Mouse (Mus musculus) neural tube, embryonic 13.5 days (tissue): Measurements from ENCODE around the gene Elavl1. TPM values are rescaled to one million over a fixed set of nuclear protein-coding genes. Genes with fewer than 3 reads are reported as not detected.

ENCODE experiments used
- ATAC-seq: fragments of 200-750 bp; cut with Nextera tagmentation; 2 replicates; pipeline ENCODE4 v1.8.0; 2017; ENCODE audit warnings: low read depth, mild to moderate bottlenecking, moderate TSS enrichment, moderate library complexity
- H3K27ac ChIP-seq: fragments of 300-500 bp; sonication (generic); replicated peaks from 2 replicates; pipeline ENCODE4 v1.5.1; 2015; ENCODE audit warnings: moderate library complexity, mild to moderate bottlenecking, inconsistent platforms
- H3K27me3 ChIP-seq: fragments of 300-500 bp; sonication (generic); 2 replicates; pipeline ENCODE4 v1.6.1; 2015; ENCODE audit warnings: mild to moderate bottlenecking, inconsistent platforms
- H3K36me3 ChIP-seq: fragments of 300-500 bp; sonication (generic); 2 replicates; pipeline ENCODE4 v1.6.1; 2015; ENCODE audit warnings: mild to moderate bottlenecking, inconsistent platforms
- H3K4me1 ChIP-seq: fragments of 300-500 bp; sonication (generic); replicated peaks from 2 replicates; pipeline ENCODE4 v1.6.1; 2015; ENCODE audit warnings: inconsistent platforms
- H3K4me2 ChIP-seq: fragments of 300-500 bp; sonication (generic); 2 replicates; pipeline ENCODE4 v1.6.1; 2015; ENCODE audit warnings: inconsistent platforms, mild to moderate bottlenecking, moderate library complexity
- H3K4me3 ChIP-seq: fragments of 300-500 bp; sonication (generic); 2 replicates; pipeline ENCODE4 v1.5.1; 2015; ENCODE audit warnings: mild to moderate bottlenecking, inconsistent platforms
- H3K9ac ChIP-seq: fragments of 300-500 bp; sonication (generic); 2 replicates; pipeline ENCODE4 v1.6.1; 2015; ENCODE audit warnings: moderate library complexity, mild to moderate bottlenecking, inconsistent platforms
- H3K9me3 ChIP-seq: fragments of 300-500 bp; sonication (generic); 2 replicates; pipeline ENCODE4 v1.6.1; 2016; ENCODE audit warnings: inconsistent platforms
- WGBS: fragments of 180-500 bp; shearing (Covaris S2); methylation state at CpG from one replicate; pipeline ENCODE4 v1.1.7; 2015; 5-methylcytosine and 5-hydroxymethylcytosine counted together
- polyA plus RNA-seq: library from polyadenylated mRNA; unstranded; fragments of >200 nt; fragmentation: Nextera tagmentation; extraction: Ambion mirVana; gene quantifications from 2 replicates; pipeline ENCODE4 v1.2.1, GENCODE M21; 2015

The Elavl1 gene
- polyA plus RNA-seq, 1 experiment from 2014 or later = 119 TPM

DNA sequence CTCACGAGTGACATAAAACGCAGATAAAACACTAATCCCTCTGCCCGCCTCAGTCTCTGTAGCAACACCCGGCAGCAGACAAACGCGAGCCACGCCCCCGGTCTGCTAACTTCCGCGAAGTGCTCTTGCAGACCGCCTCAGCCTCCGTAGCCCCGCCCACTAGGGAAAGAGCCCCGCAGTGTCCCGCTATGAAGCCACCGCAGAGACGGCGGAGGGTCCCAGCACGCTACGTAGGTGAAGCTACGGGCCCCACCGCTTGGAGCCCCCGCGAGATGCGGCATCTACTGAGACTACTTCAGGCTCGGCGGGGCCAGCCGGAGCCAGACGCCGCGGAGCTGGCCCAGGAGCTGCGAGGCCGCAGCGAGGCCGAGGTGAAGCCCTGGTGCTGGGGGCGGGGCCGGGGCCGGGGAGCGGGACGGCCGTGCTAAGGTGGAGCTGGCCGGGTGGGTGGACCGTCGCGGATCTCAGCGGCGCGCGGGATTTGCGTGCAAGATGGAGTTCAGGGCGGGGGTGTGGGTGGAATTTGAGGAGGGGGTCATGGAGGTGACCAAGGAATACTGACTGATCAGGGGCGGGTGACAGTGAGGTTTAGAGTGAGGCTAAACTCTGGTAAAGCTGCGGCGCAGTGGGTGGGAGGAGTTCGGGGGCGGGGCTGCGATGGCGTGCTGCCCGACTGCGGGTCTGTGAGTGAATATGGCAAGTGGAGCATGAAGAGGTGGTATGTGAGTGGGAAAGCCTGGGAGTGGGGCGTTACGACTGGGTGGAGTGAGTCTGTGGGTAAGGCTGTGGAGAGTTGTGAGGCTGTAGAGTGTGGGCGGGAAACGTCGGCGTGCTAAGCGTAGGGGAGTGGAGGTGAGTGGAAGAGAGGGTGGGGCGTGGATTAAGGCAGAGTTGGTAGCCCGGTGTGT lies 72.0 kb downstream of the Elavl1 start, which contains the start of gene Snapc2:
Snapc2 (plus strand) TSS at position 147 of the 908 bp plus-strand sequence.
- H3K4me3 ChIP-seq = peak within 1 kb of the TSS; percentile 85
- ATAC-seq = peak; percentile 88
- peaks cover 60% of the 10 kb centered on the region for H3K4me1 ChIP-seq
- H3K9me3 ChIP-seq = no peaks in the 10 kb centered on the region
- 1% methylated on average over 69 of the region's 69 CpGs for WGBS
- peak within 1 kb of the TSS; percentile 95 for H3K27ac ChIP-seq
- H3K36me3 ChIP-seq = peaks cover 49% of the 10 kb centered on the region
- no peaks in the 10 kb centered on the region for H3K27me3 ChIP-seq
- peak within 1 kb of the TSS; percentile 90 for H3K9ac ChIP-seq
- H3K4me2 ChIP-seq = peak within 1 kb of the TSS; percentile 63

DNA sequence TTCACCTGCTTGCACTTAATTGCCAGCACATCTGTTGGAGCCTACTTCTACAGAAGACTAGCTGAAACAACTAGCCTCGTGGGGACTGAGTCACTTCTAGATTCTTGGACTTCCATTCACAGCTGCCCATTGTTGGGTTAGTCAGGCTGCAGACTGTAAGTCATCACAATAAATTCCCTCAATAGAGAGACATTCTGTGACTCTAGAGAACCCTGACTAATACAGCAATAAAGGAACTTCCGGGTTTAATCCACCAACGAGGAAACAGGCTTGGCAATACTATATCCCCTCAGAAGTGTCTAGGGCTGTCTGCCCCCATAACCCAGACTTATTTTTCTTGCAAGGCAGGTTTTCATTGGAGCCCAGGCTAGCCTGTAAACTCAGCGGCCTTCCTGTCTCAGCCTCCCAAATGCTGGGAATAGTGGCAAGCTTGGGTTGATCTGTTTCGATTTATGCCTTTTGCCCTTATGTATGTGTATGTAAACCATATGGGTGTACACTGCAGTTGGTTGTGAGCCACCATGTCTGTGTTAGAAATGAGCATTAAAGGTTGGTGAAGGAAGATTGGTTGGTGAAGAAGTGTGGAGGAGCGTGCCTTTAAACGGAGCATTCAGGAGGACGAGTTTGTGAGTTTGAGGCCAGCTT lies 73.0 kb downstream of the Elavl1 start:
- ATAC-seq = peak; percentile 0; the same call in 1 of the 2 replicates
- WGBS = 46% methylated on average over 8 of the region's 8 CpGs
- Histone ChIP-seq H3K4me3 (peak overlapping the region; percentile 85), H3K36me3 (peaks cover 58% of the 10 kb centered on the region), H3K27me3 (no peaks in the 10 kb centered on the region), H3K9me3 (no peaks in the 10 kb centered on the region), H3K4me1 (peaks cover 51% of the 10 kb centered on the region), H3K27ac (peak overlapping the region; percentile 95), H3K4me2 (peak overlapping the region; percentile 63), H3K9ac (peak overlapping the region; percentile 90)

DNA sequence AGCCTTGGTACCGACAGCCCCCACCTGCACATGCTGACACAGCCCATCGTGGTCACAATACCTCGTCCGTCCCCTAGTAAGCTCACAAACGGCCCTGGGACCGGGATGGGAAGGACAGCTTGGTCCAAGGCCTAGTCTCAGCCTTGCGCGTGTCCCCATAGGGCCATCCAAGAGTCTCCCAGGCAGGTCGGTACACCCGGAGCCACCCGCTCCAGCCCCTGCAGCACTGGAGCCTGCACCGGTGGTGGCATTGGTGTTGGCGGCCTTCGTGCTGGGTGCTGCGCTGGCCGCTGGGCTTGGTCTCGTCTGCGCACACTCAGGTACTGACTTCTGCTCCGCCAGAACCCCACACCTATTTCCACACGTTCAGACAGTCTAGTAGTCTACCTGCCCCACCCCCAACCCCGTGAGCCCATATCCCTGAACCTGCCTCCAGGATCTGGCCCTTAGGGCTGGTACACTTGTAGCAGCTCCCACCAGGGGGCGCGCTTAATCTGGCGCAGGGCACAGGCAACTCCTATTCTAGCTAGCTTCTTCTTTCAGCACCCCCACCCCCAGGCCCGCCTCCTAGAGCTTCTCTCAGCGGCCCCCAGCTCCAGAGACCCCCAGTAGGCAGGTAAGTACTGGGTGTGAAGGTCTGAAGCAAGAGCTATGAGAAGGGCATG lies 74.8 kb downstream of the Elavl1 start:
- H3K27ac ChIP-seq = no peak overlapping the region
- no peaks in the 10 kb centered on the region for H3K27me3 ChIP-seq
- peak overlapping the region; percentile 22; the same call in 1 of the 2 replicates for H3K9ac ChIP-seq
- H3K4me2 ChIP-seq = no peak overlapping the region
- WGBS = 29% methylated on average over 26 of the region's 26 CpGs
- no peak overlapping the region for H3K4me3 ChIP-seq
- no peaks in the 10 kb centered on the region for H3K9me3 ChIP-seq
- peaks cover 58% of the 10 kb centered on the region for H3K36me3 ChIP-seq
- no peak for ATAC-seq
- peaks cover 37% of the 10 kb centered on the region for H3K4me1 ChIP-seq

DNA sequence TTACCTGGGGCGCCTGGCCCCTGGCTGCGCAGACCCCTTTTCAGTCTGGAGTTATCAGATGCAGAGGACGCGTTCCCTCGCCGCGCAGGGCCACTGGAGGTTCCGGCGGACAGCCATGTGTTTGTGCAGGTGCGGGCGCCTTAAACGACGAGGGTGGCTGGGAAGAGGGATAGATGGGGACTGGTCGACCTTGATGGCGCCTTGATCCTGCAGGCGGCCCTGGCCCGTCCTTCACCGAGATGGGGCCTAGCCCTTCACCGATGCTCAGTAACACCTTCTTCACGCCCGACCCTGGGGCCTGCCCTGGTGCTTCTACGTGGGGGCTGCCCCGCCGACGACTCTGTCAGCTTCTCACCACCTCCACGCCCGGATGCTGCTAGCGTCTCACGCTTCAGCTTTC lies 76.0 kb downstream of the Elavl1 start:
- 16% methylated on average over 29 of the region's 29 CpGs for WGBS
- H3K27me3 ChIP-seq = no peaks in the 10 kb centered on the region
- H3K9ac ChIP-seq = 0 out of 2 replicates have a peak overlapping the region, but pooled peaks have one; percentile 23
- H3K4me3 ChIP-seq = no peak overlapping the region
- no peak for ATAC-seq
- peaks cover 58% of the 10 kb centered on the region for H3K36me3 ChIP-seq
- no peaks in the 10 kb centered on the region for H3K9me3 ChIP-seq
- no peak overlapping the region for H3K27ac ChIP-seq
- peaks cover 29% of the 10 kb centered on the region for H3K4me1 ChIP-seq
- no peak overlapping the region for H3K4me2 ChIP-seq

DNA sequence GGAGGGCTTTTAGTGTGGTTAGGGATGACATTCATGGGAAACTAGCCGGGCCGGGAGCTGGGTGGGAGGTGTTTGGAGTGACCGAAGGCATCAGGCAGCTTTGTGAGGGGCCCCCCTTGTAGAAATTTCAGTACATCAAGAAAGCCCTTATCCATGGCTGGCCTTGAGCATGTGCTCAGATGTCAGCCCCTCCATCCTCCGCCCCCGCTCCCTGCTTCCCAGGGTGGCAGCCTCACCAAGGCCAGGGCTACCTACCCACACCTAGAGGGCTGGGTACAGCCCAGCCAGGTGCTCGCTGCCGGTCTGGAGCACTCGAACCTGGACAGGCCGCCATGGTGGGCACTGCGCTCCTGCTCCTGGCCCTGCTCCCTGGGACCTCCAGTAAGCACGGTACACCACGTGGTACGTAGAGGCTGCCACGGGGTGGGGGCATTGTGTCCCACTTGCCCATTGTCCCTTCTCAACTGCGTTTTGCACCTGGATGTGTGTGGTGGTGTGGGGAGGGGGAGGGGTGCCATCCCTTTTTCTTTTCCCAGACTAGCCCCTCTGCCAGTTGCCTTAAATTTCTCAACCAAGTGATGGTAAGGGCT lies 77.2 kb downstream of the Elavl1 start, which contains the start of gene Tgfbr3l:
Tgfbr3l (plus strand) TSS at position 264 of the 590 bp plus-strand sequence.
- Histone ChIP-seq H3K9ac (0 out of 2 replicates have a peak within 1 kb of the TSS, but pooled peaks have one; percentile 23), H3K27ac (no peak within 1 kb of the TSS), H3K4me1 (peaks cover 21% of the 10 kb centered on the region), H3K4me2 (no peak within 1 kb of the TSS), H3K9me3 (no peaks in the 10 kb centered on the region), H3K36me3 (peaks cover 70% of the 10 kb centered on the region), H3K4me3 (no peak within 1 kb of the TSS), H3K27me3 (no peaks in the 10 kb centered on the region)
- WGBS = 79% methylated on average over 15 of the region's 15 CpGs
- no peak for ATAC-seq

DNA sequence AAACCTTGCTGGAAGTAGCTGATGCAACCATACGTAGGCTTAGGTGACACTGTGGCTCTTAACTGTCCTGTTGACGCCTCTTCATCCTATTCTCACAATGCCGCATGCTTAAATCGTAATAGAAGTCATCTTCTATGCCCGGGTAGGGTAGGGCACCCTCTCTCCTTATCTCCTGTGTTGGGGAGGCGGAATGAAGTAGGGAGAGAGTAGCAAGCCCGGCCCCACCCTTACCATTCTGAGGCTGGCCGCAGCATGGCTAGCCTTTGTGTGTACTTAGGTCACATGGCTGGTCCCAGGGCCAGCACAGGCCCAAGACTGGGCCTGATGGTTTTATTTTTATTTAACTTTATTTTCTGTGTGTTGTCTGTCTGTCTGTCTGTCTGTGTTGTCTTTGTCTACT lies 78.0 kb downstream of the Elavl1 start:
- H3K27me3 ChIP-seq = no peaks in the 10 kb centered on the region
- no peak overlapping the region for H3K27ac ChIP-seq
- no peaks in the 10 kb centered on the region for H3K9me3 ChIP-seq
- H3K4me1 ChIP-seq = peaks cover 17% of the 10 kb centered on the region
- 91% methylated on average over 8 of the region's 8 CpGs for WGBS
- no peak for ATAC-seq
- H3K36me3 ChIP-seq = peaks cover 78% of the 10 kb centered on the region
- H3K9ac ChIP-seq = no peak overlapping the region
- H3K4me2 ChIP-seq = no peak overlapping the region
- H3K4me3 ChIP-seq = no peak overlapping the region

DNA sequence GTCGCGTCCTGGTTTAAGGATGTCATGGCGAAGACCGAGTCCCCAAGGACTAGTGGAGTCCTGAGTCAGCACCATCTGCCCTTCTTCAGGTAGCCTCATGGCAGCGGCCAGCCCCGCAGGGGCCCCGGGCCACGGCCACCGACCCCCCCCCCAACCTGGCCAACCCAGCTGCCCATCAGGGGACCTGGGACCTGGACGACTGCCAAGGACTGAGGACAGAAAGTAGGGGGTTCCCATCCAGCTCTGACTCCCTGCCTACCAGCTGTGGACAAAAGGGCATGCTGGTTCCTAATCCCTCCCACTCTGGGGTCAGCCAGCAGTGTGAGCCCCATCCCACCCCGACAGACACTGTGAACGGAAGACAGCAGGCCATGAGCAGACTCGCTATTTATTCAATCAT lies 79.5 kb downstream of the Elavl1 start:
- no peak overlapping the region for H3K4me3 ChIP-seq
- H3K4me2 ChIP-seq = no peak overlapping the region
- WGBS = 82% methylated on average over 13 of the region's 13 CpGs
- peaks cover 17% of the 10 kb centered on the region for H3K4me1 ChIP-seq
- no peak for ATAC-seq
- H3K27ac ChIP-seq = no peak overlapping the region
- H3K27me3 ChIP-seq = no peaks in the 10 kb centered on the region
- no peaks in the 10 kb centered on the region for H3K9me3 ChIP-seq
- H3K36me3 ChIP-seq = peaks cover 90% of the 10 kb centered on the region
- H3K9ac ChIP-seq = no peak overlapping the region

DNA sequence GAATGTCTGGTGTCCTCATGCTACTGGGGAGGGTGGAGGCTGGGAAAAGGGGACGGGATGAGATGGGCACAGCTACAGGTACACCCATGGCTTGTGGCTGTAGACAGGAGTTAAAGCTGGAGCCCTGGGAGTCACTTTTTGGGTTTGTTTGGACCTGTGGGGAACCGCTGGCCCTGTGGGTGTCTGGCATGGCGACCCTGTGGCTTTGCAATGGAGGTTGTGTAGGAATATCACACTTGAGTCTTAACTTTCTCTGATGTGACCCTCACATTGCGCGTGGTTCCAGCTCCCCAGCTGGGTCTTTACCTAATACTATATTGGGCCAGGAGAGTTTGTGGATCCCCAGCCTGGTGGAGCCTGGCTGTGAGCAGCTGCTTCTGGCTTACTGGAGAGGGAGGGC lies 80.2 kb downstream of the Elavl1 start:
- Histone ChIP-seq H3K36me3 (peaks cover 93% of the 10 kb centered on the region), H3K27ac (no peak overlapping the region), H3K9me3 (no peaks in the 10 kb centered on the region), H3K4me1 (peaks cover 20% of the 10 kb centered on the region), H3K4me3 (no peak overlapping the region), H3K9ac (no peak overlapping the region), H3K4me2 (no peak overlapping the region), H3K27me3 (no peaks in the 10 kb centered on the region)
- WGBS = 96% methylated on average over 5 of the region's 5 CpGs
- no peak for ATAC-seq

DNA sequence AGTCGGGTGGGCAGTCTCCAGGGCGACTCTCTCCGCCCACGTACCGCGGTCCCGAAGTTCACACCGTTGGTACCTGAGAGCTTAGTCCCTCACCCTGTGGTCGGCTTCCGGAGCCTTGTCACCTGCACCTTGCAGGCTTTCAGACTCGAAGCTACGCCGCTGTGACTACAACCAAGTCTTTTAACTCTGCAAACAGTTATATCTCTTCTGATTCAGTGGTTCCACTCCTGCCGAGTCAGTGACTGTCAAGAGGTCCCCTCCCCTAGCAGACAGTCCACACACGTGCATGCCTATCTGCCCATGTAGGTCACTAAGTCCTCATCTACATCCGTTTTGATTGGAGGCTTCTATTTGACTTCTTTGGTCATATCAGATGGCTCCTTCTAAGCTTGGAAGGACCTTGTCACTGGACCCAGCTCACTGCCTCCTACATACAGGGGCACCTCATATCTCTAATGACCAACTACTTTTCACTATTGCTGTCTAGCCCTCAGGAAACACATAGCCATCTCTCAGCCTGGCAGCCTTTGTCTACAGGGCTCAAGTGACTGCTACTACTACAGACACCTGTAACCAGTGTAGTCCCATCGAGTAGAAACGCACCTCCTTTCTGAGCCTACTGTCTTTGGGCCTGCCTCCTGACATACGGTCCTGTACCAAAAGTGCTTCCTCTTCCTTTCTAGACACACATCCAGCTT lies 85.9 kb downstream of the Elavl1 start:
- Histone ChIP-seq H3K4me2 (peak overlapping the region; percentile 96), H3K4me1 (peaks cover 33% of the 10 kb centered on the region), H3K9me3 (no peaks in the 10 kb centered on the region), H3K27ac (peak overlapping the region; percentile 94), H3K9ac (peak overlapping the region; percentile 84), H3K27me3 (no peaks in the 10 kb centered on the region), H3K4me3 (peak overlapping the region; percentile 87), H3K36me3 (peaks cover 38% of the 10 kb centered on the region)
- peak; percentile 51; the same call in 1 of the 2 replicates for ATAC-seq
- WGBS = 14% methylated on average over 19 of the region's 19 CpGs

DNA sequence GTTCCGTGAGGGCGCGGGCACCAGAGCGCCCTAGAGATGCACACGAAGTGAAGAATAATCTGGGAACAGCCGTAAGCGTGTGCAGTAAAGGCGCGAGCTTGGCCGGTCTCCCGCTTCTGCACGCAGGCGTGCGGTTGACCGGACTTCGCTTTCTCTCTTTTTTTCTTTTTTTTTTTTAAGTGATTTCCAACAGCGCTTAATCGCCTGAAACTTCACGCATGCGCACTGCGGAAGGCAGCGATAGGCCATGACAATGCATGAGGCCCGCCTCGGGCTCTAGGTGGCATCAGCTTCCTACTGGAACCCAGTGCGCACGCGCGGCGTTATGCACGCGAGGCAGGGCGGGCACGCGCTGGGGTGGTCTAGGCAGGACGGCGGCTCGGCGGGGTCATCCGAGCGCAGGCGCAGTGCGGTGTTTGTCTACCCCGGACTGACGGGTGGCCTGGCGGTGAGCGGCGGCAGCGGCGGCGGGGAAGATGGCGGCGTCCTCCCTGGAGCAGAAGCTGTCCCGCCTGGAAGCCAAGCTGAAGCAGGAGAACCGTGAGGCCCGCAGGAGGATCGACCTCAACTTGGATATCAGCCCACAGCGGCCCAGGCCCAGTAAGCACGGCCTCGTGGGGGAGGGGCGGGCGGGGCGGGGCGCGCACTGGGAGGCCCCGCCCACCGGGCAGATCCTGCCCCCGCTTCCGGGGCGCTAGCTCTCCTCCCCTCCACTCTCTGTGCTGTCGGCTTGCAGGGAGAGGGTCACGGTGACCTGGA lies 86.6 kb downstream of the Elavl1 start, which contains the start of the genes Map2k7 and Gm49320:
Map2k7 (plus strand) TSS at position 307 of the 759 bp plus-strand sequence.
Gm49320 (plus strand) TSS at position 432 of the 759 bp plus-strand sequence.
- H3K4me2 ChIP-seq = peak within 1 kb of the TSS; percentile 96
- peak within 1 kb of the TSS; percentile 84 for H3K9ac ChIP-seq
- H3K9me3 ChIP-seq = no peaks in the 10 kb centered on the region
- ATAC-seq = peak; percentile 94
- no peaks in the 10 kb centered on the region for H3K27me3 ChIP-seq
- peaks cover 31% of the 10 kb centered on the region for H3K36me3 ChIP-seq
- peak within 1 kb of the TSS; percentile 87 for H3K4me3 ChIP-seq
- WGBS = under 1% methylated on average over 66 of the region's 71 CpGs
- peak within 1 kb of the TSS; percentile 94 for H3K27ac ChIP-seq
- H3K4me1 ChIP-seq = peaks cover 33% of the 10 kb centered on the region
